Mouse (Mus musculus) heart, embryonic 11.5 days (tissue): ENCODE measurements around the gene Ntn1. TPM values are rescaled to one million over a fixed set of nuclear protein-coding genes. Genes with fewer than 3 reads are reported as not detected.

Experiments used
- ATAC-seq: fragments of 200-750 bp; cut with Nextera tagmentation; replicated peaks from 2 replicates; pipeline ENCODE4 v1.8.0; 2017; ENCODE audit warnings: moderate library complexity; ENCODE audit not compliant: insufficient number of reproducible peaks, low FRiP score, low TSS enrichment
- H3K27ac ChIP-seq: fragments of 300-500 bp; sonication (generic); 2 replicates; pipeline ENCODE4 v1.5.1; 2014; ENCODE audit warnings: mild to moderate bottlenecking, low read depth, low read length
- H3K27me3 ChIP-seq: fragments of 300-500 bp; sonication (generic); 2 replicates; pipeline ENCODE4 v1.6.1; 2014; ENCODE audit warnings: mild to moderate bottlenecking, low read length, mixed read lengths; ENCODE audit not compliant: control insufficient read depth, insufficient read depth
- H3K36me3 ChIP-seq: fragments of 300-500 bp; sonication (generic); 2 replicates; pipeline ENCODE4 v1.6.1; 2014; ENCODE audit warnings: mild to moderate bottlenecking, low read length, moderate library complexity, mixed read lengths; ENCODE audit not compliant: control insufficient read depth, insufficient read depth
- H3K4me1 ChIP-seq: fragments of 300-500 bp; sonication (generic); 2 replicates; pipeline ENCODE4 v1.6.1; 2014; ENCODE audit warnings: low read length; ENCODE audit not compliant: control insufficient read depth, insufficient read depth
- H3K4me2 ChIP-seq: fragments of 300-500 bp; sonication (generic); 2 replicates; pipeline ENCODE4 v1.6.1; 2014; ENCODE audit warnings: mild to moderate bottlenecking, moderate library complexity
- H3K4me3 ChIP-seq: fragments of 300-500 bp; sonication (generic); 2 replicates; pipeline ENCODE4 v1.5.1; 2014; ENCODE audit warnings: low read depth, low read length
- H3K9ac ChIP-seq: fragments of 300-500 bp; sonication (generic); 2 replicates; pipeline ENCODE4 v1.6.1; 2014; ENCODE audit warnings: mild to moderate bottlenecking, low read depth, low read length, moderate library complexity
- H3K9me3 ChIP-seq: fragments of 300-500 bp; sonication (generic); replicated peaks from 2 replicates; pipeline ENCODE4 v1.6.1; 2016; ENCODE audit warnings: low read length; ENCODE audit not compliant: control insufficient read depth
- WGBS: fragments of 180-500 bp; shearing (Covaris S2); extraction: QIAGEN DNeasy Blood & Tissue Kit; methylation state at CpG from one replicate; pipeline ENCODE4 v1.1.7; 2014; ENCODE audit not compliant: insufficient replicate concordance; 5-methylcytosine and 5-hydroxymethylcytosine counted together
- polyA plus RNA-seq: library from polyadenylated mRNA; unstranded; fragments of >200 nt; fragmentation: Nextera tagmentation; extraction: Ambion mirVana; gene quantifications from 2 replicates; pipeline ENCODE4 v1.2.1, GENCODE M21; 2014

The Ntn1 gene
- polyA plus RNA-seq, 1 experiment from 2014 or later: 6.8 TPM

GRCm38 (mm10) chr11:68388655-68389015 is 12.0 kb downstream of the Ntn1 start:
- ATAC-seq: no peak
- Histone ChIP-seq H3K9ac (no peak overlapping the region), H3K4me3 (no peak overlapping the region), H3K4me1 (peaks cover 10% of the 10 kb centered on the region; the same call in 1 of the 2 replicates), H3K36me3 (no peaks in the 10 kb centered on the region), H3K4me2 (no peak overlapping the region), H3K27ac (no peak overlapping the region), H3K27me3 (peaks cover 73% of the 10 kb centered on the region), H3K9me3 (no peaks in the 10 kb centered on the region)
- 39% methylated on average over 1 of the region's 1 CpGs for WGBS

GRCm38 (mm10) chr11:68387971-68388654 is 12.5 kb downstream of the Ntn1 start:
- 29% methylated on average over 11 of the region's 11 CpGs for WGBS
- ATAC-seq: no peak
- Histone ChIP-seq H3K27me3 (peaks cover 75% of the 10 kb centered on the region), H3K4me3 (no peak overlapping the region), H3K27ac (no peak overlapping the region; the same call in 1 of the 2 replicates), H3K36me3 (no peaks in the 10 kb centered on the region), H3K4me1 (peaks cover 10% of the 10 kb centered on the region; the same call in 1 of the 2 replicates), H3K4me2 (peak overlapping the region; percentile 66), H3K9me3 (no peaks in the 10 kb centered on the region), H3K9ac (no peak overlapping the region)

GRCm38 (mm10) chr11:68387441-68387760 is 13.2 kb downstream of the Ntn1 start:
- Histone ChIP-seq H3K36me3 (no peaks in the 10 kb centered on the region), H3K9ac (peak overlapping the region; percentile 78), H3K4me3 (peak overlapping the region; percentile 66), H3K27ac (peak overlapping the region; percentile 83), H3K4me2 (peak overlapping the region; percentile 66), H3K9me3 (no peaks in the 10 kb centered on the region), H3K27me3 (peaks cover 74% of the 10 kb centered on the region), H3K4me1 (peaks cover 10% of the 10 kb centered on the region; the same call in 1 of the 2 replicates)
- no peak for ATAC-seq
- WGBS: 21% methylated on average over 4 of the region's 4 CpGs

GRCm38 (mm10) chr11:68386589-68387440 is 13.8 kb downstream of the Ntn1 start:
- Histone ChIP-seq H3K27ac (peak overlapping the region; percentile 83), H3K27me3 (peaks cover 73% of the 10 kb centered on the region)
- ATAC-seq: peak; percentile 55; the same call in 1 of the 2 replicates

DNA sequence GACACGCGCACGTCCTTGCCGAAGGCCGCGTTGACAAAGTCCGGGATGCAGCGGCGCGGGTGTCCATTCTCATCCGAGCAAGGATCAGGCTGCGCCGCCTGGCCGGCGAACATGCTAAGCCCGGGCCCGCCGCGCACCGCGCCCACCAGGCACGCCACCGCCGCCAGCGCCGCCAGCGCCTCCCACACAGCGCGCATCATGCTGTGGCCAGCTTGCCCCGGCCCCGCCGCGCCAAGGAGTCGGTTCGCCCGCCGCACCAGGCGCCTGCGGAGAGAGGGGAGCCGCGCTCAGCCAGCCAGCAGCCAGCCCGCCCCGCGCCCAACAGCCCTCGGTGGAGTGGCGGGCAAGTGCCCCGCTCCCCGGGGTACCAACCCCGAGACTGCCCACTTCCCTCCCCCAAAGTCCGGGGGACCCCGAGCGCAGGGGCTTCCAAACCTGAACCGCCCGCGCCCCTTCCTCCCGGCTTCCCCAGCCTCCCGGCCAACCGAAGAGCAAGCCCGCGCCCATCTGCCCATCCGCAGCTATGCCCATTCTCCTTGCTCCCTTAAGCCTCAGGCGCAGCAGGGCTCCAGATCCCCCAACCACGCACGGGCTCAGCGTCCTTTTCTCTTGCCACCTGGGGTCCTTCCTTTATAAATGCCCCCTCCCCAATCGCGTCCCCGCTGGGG is 14.6 kb downstream of the Ntn1 start:
- H3K4me2 ChIP-seq: peak overlapping the region; percentile 66
- peak overlapping the region; percentile 83 for H3K27ac ChIP-seq
- H3K9ac ChIP-seq: peak overlapping the region; percentile 78
- no peak for ATAC-seq
- peak overlapping the region; percentile 66 for H3K4me3 ChIP-seq
- peaks cover 74% of the 10 kb centered on the region for H3K27me3 ChIP-seq
- H3K36me3 ChIP-seq: no peaks in the 10 kb centered on the region
- WGBS: under 1% methylated on average over 56 of the region's 68 CpGs
- no peaks in the 10 kb centered on the region for H3K9me3 ChIP-seq
- H3K4me1 ChIP-seq: peaks cover 8% of the 10 kb centered on the region; the same call in 1 of the 2 replicates

More at GRCm38 (mm10) chr11:68386589-68387440, 13.8 kb downstream of the Ntn1 start:
- Histone ChIP-seq H3K4me2 (peak overlapping the region; percentile 66), H3K36me3 (no peaks in the 10 kb centered on the region), H3K4me1 (peaks cover 10% of the 10 kb centered on the region; the same call in 1 of the 2 replicates), H3K9ac (peak overlapping the region; percentile 78), H3K4me3 (peak overlapping the region; percentile 66), H3K9me3 (no peaks in the 10 kb centered on the region)
- WGBS: 1% methylated on average over 84 of the region's 90 CpGs

DNA sequence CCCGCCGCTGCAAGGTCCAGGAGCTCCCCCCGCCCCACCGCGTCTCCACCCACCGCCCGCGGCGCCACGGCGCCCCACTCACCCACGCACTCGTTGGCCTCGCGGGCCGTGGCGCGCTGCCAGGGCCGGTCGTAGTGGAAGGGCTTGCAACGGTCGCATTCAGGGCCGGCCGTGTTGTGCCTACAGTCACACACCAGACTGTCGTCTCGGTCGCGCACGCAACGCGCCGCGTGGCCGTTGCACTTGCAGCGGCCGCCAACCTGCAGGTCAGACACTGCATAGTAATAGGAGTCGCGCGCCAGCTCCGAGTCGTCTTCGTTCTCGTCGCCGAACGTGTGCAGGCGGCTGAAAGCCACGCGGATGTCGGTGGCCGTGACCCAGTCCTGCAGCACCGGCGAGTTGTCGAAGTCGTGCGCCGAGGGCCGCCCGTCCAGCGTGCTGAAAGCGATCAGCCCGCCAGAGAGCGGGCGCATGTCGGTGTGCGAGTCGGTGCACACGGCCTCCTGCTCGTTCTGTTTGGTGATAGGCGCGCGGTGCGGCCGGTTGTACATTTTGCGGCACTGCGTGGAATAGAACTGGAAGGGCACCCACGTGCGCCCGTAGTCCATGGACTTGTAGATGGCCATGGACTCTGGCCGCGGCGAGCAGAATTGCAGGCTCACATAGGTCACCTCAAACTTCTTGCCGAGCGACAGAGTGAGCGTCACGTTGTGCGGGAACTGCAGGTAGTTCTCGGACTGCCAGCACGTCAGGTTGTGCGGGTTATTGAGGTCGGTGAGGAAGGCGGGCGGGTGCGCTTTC is 15.4 kb downstream of the Ntn1 start:
- Histone ChIP-seq H3K9ac (peak overlapping the region; percentile 78), H3K4me3 (peak overlapping the region; percentile 66), H3K4me2 (peak overlapping the region; percentile 66), H3K27me3 (peaks cover 76% of the 10 kb centered on the region), H3K9me3 (no peaks in the 10 kb centered on the region), H3K36me3 (no peaks in the 10 kb centered on the region), H3K4me1 (peaks cover 7% of the 10 kb centered on the region; the same call in 1 of the 2 replicates), H3K27ac (no peak overlapping the region)
- ATAC-seq: no peak
- WGBS: under 1% methylated on average over 80 of the region's 94 CpGs

DNA sequence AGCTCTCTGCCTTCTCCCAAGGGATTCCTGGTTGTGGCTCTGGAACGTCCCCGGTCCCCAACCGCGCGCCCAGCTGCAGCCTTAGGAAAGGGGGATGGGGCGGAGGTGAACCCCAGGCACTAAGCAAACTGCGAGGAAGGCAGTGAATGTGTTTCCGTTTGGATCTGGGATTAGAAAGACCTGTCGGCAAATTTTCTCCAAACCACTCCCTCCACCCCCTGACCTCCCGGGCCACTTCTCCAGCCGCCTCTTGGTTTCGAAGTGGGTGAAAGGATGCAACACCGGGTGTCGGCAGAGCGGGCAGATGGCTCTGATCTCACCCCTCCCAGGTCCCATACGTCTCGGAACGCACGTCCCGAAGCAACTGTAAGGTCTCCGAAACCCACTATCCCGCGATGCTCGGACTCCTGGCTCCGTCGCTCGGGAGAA is 16.0 kb downstream of the Ntn1 start:
- H3K27me3 ChIP-seq: peaks cover 76% of the 10 kb centered on the region
- H3K9me3 ChIP-seq: no peaks in the 10 kb centered on the region
- H3K9ac ChIP-seq: peak overlapping the region; percentile 78
- no peaks in the 10 kb centered on the region for H3K36me3 ChIP-seq
- peak overlapping the region; percentile 66 for H3K4me2 ChIP-seq
- peaks cover 9% of the 10 kb centered on the region for H3K4me1 ChIP-seq
- H3K27ac ChIP-seq: no peak overlapping the region
- under 1% methylated on average over 27 of the region's 27 CpGs for WGBS
- peak overlapping the region; percentile 66 for H3K4me3 ChIP-seq
- no peak for ATAC-seq

DNA sequence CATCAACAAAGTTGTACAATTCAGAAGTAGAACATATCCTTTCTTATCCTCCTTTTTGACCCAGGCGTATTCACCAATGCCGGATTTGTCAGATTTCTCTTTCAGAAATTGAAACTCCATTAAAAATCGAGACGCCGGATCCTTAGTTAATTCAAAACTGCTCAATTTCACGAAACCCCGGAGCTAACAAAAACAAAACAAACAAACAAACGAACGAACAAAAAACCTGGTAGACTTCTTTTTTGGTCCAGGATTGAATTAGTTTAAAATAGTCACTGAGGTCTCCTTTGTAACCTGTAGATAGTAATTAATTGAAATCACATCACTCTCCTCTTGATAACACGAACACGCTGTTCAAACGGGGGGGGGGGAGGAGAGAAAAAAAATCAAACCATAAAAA is 16.5 kb downstream of the Ntn1 start:
- ATAC-seq: no peak
- no peaks in the 10 kb centered on the region for H3K36me3 ChIP-seq
- H3K27ac ChIP-seq: no peak overlapping the region
- peaks cover 76% of the 10 kb centered on the region for H3K27me3 ChIP-seq
- peak overlapping the region; percentile 78 for H3K9ac ChIP-seq
- peak overlapping the region; percentile 66 for H3K4me3 ChIP-seq
- H3K4me2 ChIP-seq: peak overlapping the region; percentile 66
- 12% methylated on average over 12 of the region's 12 CpGs for WGBS
- H3K4me1 ChIP-seq: peaks cover 14% of the 10 kb centered on the region
- H3K9me3 ChIP-seq: no peaks in the 10 kb centered on the region
